Mouse (Mus musculus): Measurements from ENCODE around the gene Fndc4. TPM values are rescaled to one million over a fixed set of nuclear protein-coding genes. Genes with fewer than 3 reads are reported as not detected.

The Fndc4 gene
- polyA plus RNA-seq, 1 experiment = 8.8 TPM

GRCm38 (mm10) chr5:31257616-31258015, 38.3 kb downstream of the Fndc4 start:
- no peaks in the 10 kb centered on the region for H3K4me1 ChIP-seq (ENCODE audit: control insufficient read depth, insufficient read depth, low read length)
- no peak overlapping the region for H3K4me3 ChIP-seq (ENCODE audit: insufficient read depth, low read depth, low read length)
- H3K27ac ChIP-seq (ENCODE audit: insufficient read depth, low read depth, low read length) = no peak overlapping the region
- 0 out of 2 replicates have a peak, but pooled peaks cover 2% of the 10 kb centered on the region for H3K36me3 ChIP-seq (ENCODE audit: control insufficient read depth, insufficient read depth, low read length)
- 83% methylated on average over 11 of the region's 11 CpGs for WGBS
- no peak for DNase-seq
- TF ChIP-seq POLR2A (IDR thresholded peaks at IDR 0.05; ENCODE audit: low read depth, low read length) (no peak), CTCF (conservative IDR thresholded peaks at IDR 0.05; ENCODE audit: insufficient read depth, insufficient read length, low read depth, low read length) (no peak)
- no peaks in the 10 kb centered on the region for H3K27me3 ChIP-seq (replicated peaks; ENCODE audit: control insufficient read depth, insufficient read depth, low read length)

DNA sequence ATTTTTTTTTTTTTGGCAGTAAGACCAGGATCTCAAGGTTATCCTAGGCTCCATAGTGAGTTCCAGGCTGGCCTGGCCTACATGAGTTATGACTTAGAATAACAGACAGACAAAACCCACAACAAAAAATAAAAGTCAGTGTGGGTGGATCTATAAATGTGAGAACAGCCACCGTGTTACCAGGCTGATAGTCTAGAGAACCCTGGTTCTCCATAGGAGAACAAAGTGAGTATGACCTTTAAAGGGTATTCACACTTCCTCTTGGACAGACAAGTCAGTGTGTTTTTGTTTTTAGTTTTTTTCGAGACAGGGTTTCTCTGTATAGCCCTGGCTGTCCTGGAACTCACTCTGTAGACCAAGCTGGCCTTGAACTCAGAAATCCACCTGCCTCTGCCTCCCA, 39.9 kb downstream of the Fndc4 start:
- no peak overlapping the region for H3K4me3 ChIP-seq (ENCODE audit: insufficient read depth, low read depth, low read length)
- H3K4me1 ChIP-seq (ENCODE audit: control insufficient read depth, insufficient read depth, low read length) = 0 out of 2 replicates have a peak, but pooled peaks cover 5% of the 10 kb centered on the region
- TF ChIP-seq CTCF (conservative IDR thresholded peaks at IDR 0.05; ENCODE audit: insufficient read depth, insufficient read length, low read depth, low read length) = no peak
- no peak for TF ChIP-seq POLR2A (IDR thresholded peaks at IDR 0.05; ENCODE audit: low read depth, low read length)
- H3K27ac ChIP-seq (ENCODE audit: insufficient read depth, low read depth, low read length) = no peak overlapping the region
- H3K27me3 ChIP-seq (replicated peaks; ENCODE audit: control insufficient read depth, insufficient read depth, low read length) = no peaks in the 10 kb centered on the region
- DNase-seq = no peak
- H3K36me3 ChIP-seq (ENCODE audit: control insufficient read depth, insufficient read depth, low read length) = 0 out of 2 replicates have a peak, but pooled peaks cover 2% of the 10 kb centered on the region
- 56% methylated on average over 2 of the region's 2 CpGs for WGBS

GRCm38 (mm10) chr5:31255381-31255780, 40.5 kb downstream of the Fndc4 start:
- H3K4me3 ChIP-seq (ENCODE audit: insufficient read depth, low read depth, low read length) = no peak overlapping the region
- TF ChIP-seq CTCF (conservative IDR thresholded peaks at IDR 0.05; ENCODE audit: insufficient read depth, insufficient read length, low read depth, low read length) (no peak), POLR2A (IDR thresholded peaks at IDR 0.05; ENCODE audit: low read depth, low read length) (no peak)
- H3K4me1 ChIP-seq (ENCODE audit: control insufficient read depth, insufficient read depth, low read length) = 0 out of 2 replicates have a peak, but pooled peaks cover 5% of the 10 kb centered on the region
- no peak for DNase-seq
- no peak overlapping the region for H3K27ac ChIP-seq (ENCODE audit: insufficient read depth, low read depth, low read length)
- H3K27me3 ChIP-seq (replicated peaks; ENCODE audit: control insufficient read depth, insufficient read depth, low read length) = no peaks in the 10 kb centered on the region
- H3K36me3 ChIP-seq (ENCODE audit: control insufficient read depth, insufficient read depth, low read length) = peaks cover 3% of the 10 kb centered on the region; the same call in 1 of the 2 replicates
- 91% methylated on average over 2 of the region's 2 CpGs for WGBS

- no peak overlapping the region for H3K27ac ChIP-seq (ENCODE audit: insufficient read depth, low read depth, low read length)
- WGBS = 87% methylated on average over 8 of the region's 8 CpGs
Measured at GRCm38 (mm10) chr5:31254901-31255300, 41.0 kb downstream of the Fndc4 start.

GRCm38 (mm10) chr5:31254452-31254851, 41.4 kb downstream of the Fndc4 start:
- DNase-seq = peak; percentile 70
- TF ChIP-seq POLR2A (IDR thresholded peaks at IDR 0.05; ENCODE audit: low read depth, low read length) (no peak), CTCF (conservative IDR thresholded peaks at IDR 0.05; ENCODE audit: insufficient read depth, insufficient read length, low read depth, low read length) (no peak)
- no peak overlapping the region for H3K4me3 ChIP-seq (ENCODE audit: insufficient read depth, low read depth, low read length)
- peak overlapping the region; percentile 49; the same call in 1 of the 2 replicates for H3K27ac ChIP-seq (ENCODE audit: insufficient read depth, low read depth, low read length)
- no peaks in the 10 kb centered on the region for H3K27me3 ChIP-seq (replicated peaks; ENCODE audit: control insufficient read depth, insufficient read depth, low read length)
- H3K36me3 ChIP-seq (ENCODE audit: control insufficient read depth, insufficient read depth, low read length) = peaks cover 10% of the 10 kb centered on the region
- H3K4me1 ChIP-seq (ENCODE audit: control insufficient read depth, insufficient read depth, low read length) = 0 out of 2 replicates have a peak, but pooled peaks cover 5% of the 10 kb centered on the region
- 62% methylated on average over 7 of the region's 7 CpGs for WGBS

More at GRCm38 (mm10) chr5:31254901-31255300, 41.0 kb downstream of the Fndc4 start:
- Histone ChIP-seq H3K4me1 (ENCODE audit: control insufficient read depth, insufficient read depth, low read length) (0 out of 2 replicates have a peak, but pooled peaks cover 5% of the 10 kb centered on the region), H3K27me3 (replicated peaks; ENCODE audit: control insufficient read depth, insufficient read depth, low read length) (no peaks in the 10 kb centered on the region), H3K4me3 (ENCODE audit: insufficient read depth, low read depth, low read length) (no peak overlapping the region), H3K36me3 (ENCODE audit: control insufficient read depth, insufficient read depth, low read length) (peaks cover 8% of the 10 kb centered on the region)
- TF ChIP-seq POLR2A (IDR thresholded peaks at IDR 0.05; ENCODE audit: low read depth, low read length) (no peak), CTCF (conservative IDR thresholded peaks at IDR 0.05; ENCODE audit: insufficient read depth, insufficient read length, low read depth, low read length) (no peak)
- DNase-seq = no peak

GRCm38 (mm10) chr5:31253806-31254205, 42.1 kb downstream of the Fndc4 start:
- peak overlapping the region; percentile 49 for H3K27ac ChIP-seq (ENCODE audit: insufficient read depth, low read depth, low read length)
- no peaks in the 10 kb centered on the region for H3K27me3 ChIP-seq (replicated peaks; ENCODE audit: control insufficient read depth, insufficient read depth, low read length)
- H3K4me1 ChIP-seq (ENCODE audit: control insufficient read depth, insufficient read depth, low read length) = 0 out of 2 replicates have a peak, but pooled peaks cover 5% of the 10 kb centered on the region
- 86% methylated on average over 8 of the region's 8 CpGs for WGBS
- H3K4me3 ChIP-seq (ENCODE audit: insufficient read depth, low read depth, low read length) = no peak overlapping the region
- no peak for DNase-seq
- TF ChIP-seq CTCF (conservative IDR thresholded peaks at IDR 0.05; ENCODE audit: insufficient read depth, insufficient read length, low read depth, low read length) = no peak
- no peak for TF ChIP-seq POLR2A (IDR thresholded peaks at IDR 0.05; ENCODE audit: low read depth, low read length)
- H3K36me3 ChIP-seq (ENCODE audit: control insufficient read depth, insufficient read depth, low read length) = peaks cover 11% of the 10 kb centered on the region

DNA sequence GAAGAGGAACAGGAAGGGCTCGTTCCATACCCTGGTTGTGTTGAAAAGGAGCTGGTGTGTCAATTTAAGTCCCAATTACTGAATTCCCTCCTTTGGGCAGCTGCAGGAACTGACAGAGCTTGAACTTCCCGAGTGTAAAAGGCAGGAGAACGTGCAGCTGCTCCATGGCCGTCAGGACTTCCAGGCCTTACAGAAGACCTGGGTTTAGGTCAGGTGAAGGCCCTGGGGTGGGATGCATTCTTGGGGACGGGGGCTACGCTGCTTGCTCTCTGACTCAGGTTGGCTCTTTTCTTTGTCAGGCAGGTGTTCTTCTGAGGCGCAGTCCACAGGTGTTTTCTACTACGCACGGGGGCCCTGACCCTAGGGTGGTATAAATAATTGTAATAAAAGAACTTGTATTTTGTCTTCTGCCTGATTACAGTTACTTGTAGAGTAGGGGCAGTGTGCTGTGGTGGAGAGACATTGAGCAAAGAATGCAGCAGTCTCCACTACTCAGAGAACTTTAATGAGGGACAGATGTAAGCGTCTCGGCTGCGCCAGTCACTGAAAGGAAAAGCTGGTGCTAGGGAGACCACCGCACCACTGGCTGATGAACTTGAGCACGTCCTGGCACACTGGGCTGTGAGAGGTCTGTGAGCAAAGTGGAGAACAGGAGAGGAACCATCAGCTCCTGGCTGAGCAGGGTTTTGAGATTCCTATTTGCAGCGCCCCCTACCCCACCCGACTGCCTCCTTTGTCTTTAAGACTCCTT, 42.9 kb downstream of the Fndc4 start:
- no peaks in the 10 kb centered on the region for H3K27me3 ChIP-seq (replicated peaks; ENCODE audit: control insufficient read depth, insufficient read depth, low read length)
- TF ChIP-seq CTCF (conservative IDR thresholded peaks at IDR 0.05; ENCODE audit: insufficient read depth, insufficient read length, low read depth, low read length) (no peak), POLR2A (IDR thresholded peaks at IDR 0.05; ENCODE audit: low read depth, low read length) (no peak)
- H3K4me1 ChIP-seq (ENCODE audit: control insufficient read depth, insufficient read depth, low read length) = 0 out of 2 replicates have a peak, but pooled peaks cover 5% of the 10 kb centered on the region
- WGBS = 85% methylated on average over 16 of the region's 16 CpGs
- no peak overlapping the region for H3K4me3 ChIP-seq (ENCODE audit: insufficient read depth, low read depth, low read length)
- no peak overlapping the region for H3K27ac ChIP-seq (ENCODE audit: insufficient read depth, low read depth, low read length)
- no peak for DNase-seq
- peaks cover 13% of the 10 kb centered on the region for H3K36me3 ChIP-seq (ENCODE audit: control insufficient read depth, insufficient read depth, low read length)
